Mouse (Mus musculus) CH12.LX (cell line): ENCODE data around the gene Mrtfb. TPM values are rescaled to one million over a fixed set of nuclear protein-coding genes. Genes with fewer than 3 reads are reported as not detected.

Source experiments
- DNase-seq: peaks from one replicate; pipeline ENCODE4 v3.0.0-alpha.2; 2013; ENCODE audit errors: extremely low read depth
- H3K27ac ChIP-seq: 2 replicates; pipeline ENCODE4 v1.5.1; 2012; ENCODE audit warnings: low read depth, mild to moderate bottlenecking, control low read depth, moderate library complexity; ENCODE audit not compliant: insufficient read depth
- H3K27me3 ChIP-seq: replicated peaks from 2 replicates; pipeline ENCODE3; 2012; ENCODE audit warnings: inconsistent platforms
- H3K36me3 ChIP-seq, 2 experiments: replicated peaks in 1 of 2; 2 replicates each; pipeline versions ENCODE3 to v1.6.1; 2012; ENCODE audit warnings: inconsistent platforms in 1 of 2, low read length in 1 of 2, mild to moderate bottlenecking in 1 of 2, mixed read lengths in 1 of 2, moderate library complexity in 1 of 2; ENCODE audit not compliant: control insufficient read depth in 1 of 2, insufficient read depth in 1 of 2
- H3K4me1 ChIP-seq, 2 experiments: 2 replicates each; pipeline ENCODE4 v1.6.1; 2012; ENCODE audit warnings: inconsistent platforms in 1 of 2, moderate library complexity in 1 of 2; ENCODE audit not compliant: insufficient read depth in 2 of 2, control insufficient read depth in 1 of 2
- H3K4me2 ChIP-seq: 2 replicates; pipeline ENCODE4 v1.6.1; 2012; ENCODE audit warnings: low read depth, mild to moderate bottlenecking, control low read depth; ENCODE audit not compliant: poor library complexity, insufficient read depth, severe bottlenecking
- H3K4me3 ChIP-seq, 3 experiments: fragments of 150-350 bp in 1 of 3; sonication (generic) in 1 of 3; replicated peaks in 1 of 3; 2 replicates each; pipeline versions ENCODE3 to v1.5.1; 2011 to 2012; ENCODE audit warnings: low read depth in 2 of 3, low read length in 2 of 3, mild to moderate bottlenecking in 2 of 3, moderate library complexity in 2 of 3, control low read depth in 1 of 3, improper control_type of control experiment in 1 of 3, inconsistent platforms in 1 of 3, mixed read lengths in 1 of 3; ENCODE audit not compliant: poor library complexity in 1 of 3
- H3K79me2 ChIP-seq: replicated peaks from 2 replicates; pipeline ENCODE4 v1.6.1; 2012; ENCODE audit warnings: mild to moderate bottlenecking, moderate library complexity; ENCODE audit not compliant: control insufficient read depth, poor library complexity, insufficient read depth, severe bottlenecking; ENCODE audit errors: extremely low read depth
- H3K9ac ChIP-seq: 2 replicates; pipeline ENCODE4 v1.6.1; 2012; ENCODE audit warnings: low read depth, mild to moderate bottlenecking, control low read depth, moderate library complexity; ENCODE audit not compliant: insufficient read depth
- H3K9me3 ChIP-seq: replicated peaks from 2 replicates; pipeline ENCODE3; 2012; ENCODE audit warnings: low read length, inconsistent platforms, mixed read lengths
- CHD1 ChIP-seq: IDR thresholded peaks from 2 replicates; pipeline ENCODE4 v1.6.1; 2012; ENCODE audit warnings: low read depth, low read length, improper control_type of control experiment, inconsistent platforms
- CTCF ChIP-seq, 2 experiments: IDR thresholded peaks in 1 of 2; conservative IDR thresholded peaks in 1 of 2; 2 replicates each; pipeline ENCODE4 v1.5.1; 2011 to 2012; ENCODE audit warnings: low read depth in 2 of 2, low read length in 2 of 2, improper control_type of control experiment in 1 of 2, inconsistent platforms in 1 of 2, mild to moderate bottlenecking in 1 of 2, moderate library complexity in 1 of 2
- ELF1 ChIP-seq: IDR thresholded peaks from 2 replicates; pipeline ENCODE4 v1.6.1; 2014; ENCODE audit warnings: low read depth, mild to moderate bottlenecking, inconsistent platforms, low read length, improper control_type of control experiment
- EP300 ChIP-seq: IDR thresholded peaks from 2 replicates; pipeline ENCODE4 v1.6.1; 2011; ENCODE audit warnings: low read length, improper control_type of control experiment
- MAX ChIP-seq: IDR thresholded peaks from 2 replicates; pipeline ENCODE4 v1.6.1; 2011; ENCODE audit warnings: low read length, improper control_type of control experiment
- MAZ ChIP-seq: IDR thresholded peaks from 2 replicates; pipeline ENCODE4 v1.6.1; 2012; ENCODE audit warnings: low read depth, mild to moderate bottlenecking, inconsistent platforms, low read length, improper control_type of control experiment, moderate library complexity
- MEF2A ChIP-seq: IDR thresholded peaks from 2 replicates; pipeline ENCODE4 v1.6.1; 2014; ENCODE audit warnings: low read depth, mild to moderate bottlenecking, inconsistent platforms, low read length, improper control_type of control experiment, borderline replicate concordance
- MYC ChIP-seq: IDR thresholded peaks from 2 replicates; pipeline ENCODE4 v1.6.1; 2011; ENCODE audit warnings: low read depth, mild to moderate bottlenecking, improper control_type of control experiment, low read length
- NELFE ChIP-seq: IDR thresholded peaks from 2 replicates; pipeline ENCODE4 v1.6.1; 2011; ENCODE audit warnings: low read depth, low read length, improper control_type of control experiment
- RAD21 ChIP-seq: IDR thresholded peaks from 2 replicates; pipeline ENCODE4 v1.6.1; 2011; ENCODE audit warnings: low read depth, mild to moderate bottlenecking, low read length, improper control_type of control experiment, moderate library complexity
- RCOR1 ChIP-seq: conservative IDR thresholded peaks from 2 replicates; pipeline ENCODE4 v1.6.1; 2012; ENCODE audit warnings: low read depth, mild to moderate bottlenecking, inconsistent platforms, low read length, improper control_type of control experiment
- SIN3A ChIP-seq: IDR thresholded peaks from 2 replicates; pipeline ENCODE4 v1.6.1; 2012; ENCODE audit warnings: low read length, improper control_type of control experiment, inconsistent platforms
- TCF12 ChIP-seq: IDR thresholded peaks from 2 replicates; pipeline ENCODE4 v1.6.1; 2014; ENCODE audit warnings: low read depth, mild to moderate bottlenecking, inconsistent platforms, low read length, improper control_type of control experiment
- ZKSCAN1 ChIP-seq: IDR thresholded peaks from 2 replicates; pipeline ENCODE4 v1.6.1; 2012; ENCODE audit warnings: low read depth, inconsistent platforms, low read length, improper control_type of control experiment, borderline replicate concordance
- ZMIZ1 ChIP-seq: IDR thresholded peaks from 2 replicates; pipeline ENCODE4 v1.6.1; 2012; ENCODE audit warnings: low read depth, mild to moderate bottlenecking, inconsistent platforms, low read length, improper control_type of control experiment
- ZNF384 ChIP-seq: IDR thresholded peaks from 2 replicates; pipeline ENCODE4 v1.6.1; 2012; ENCODE audit warnings: low read depth, low read length, improper control_type of control experiment, inconsistent platforms
- dilution Hi-C: fragments of 300-500 bp; cut with MboI; formaldehyde crosslinking; loops from 2 replicates; pipeline ENCODE4 v1.14.3; 2020; ENCODE audit warnings: low sequenced_read_pairs; ENCODE audit not compliant: extremely low pct_unique_long_range_greater_than_20kb, extremely low pct_ligation_motif_present
- in situ Hi-C: fragments of 300-500 bp; cut with MboI; formaldehyde crosslinking; loops from 3 replicates; pipeline ENCODE4 v1.14.3; 2019; ENCODE audit warnings: low sequenced_read_pairs, low pct_ligation_motif_present, low pct_unique_long_range_greater_than_20kb, mixed read lengths
- polyA plus RNA-seq: library from polyadenylated mRNA; unstranded; fragments of >175 nt; gene quantifications from 2 replicates; pipeline ENCODE4 v1.2.1, GENCODE M21; 2012; ENCODE audit warnings: low read depth; ENCODE audit not compliant: insufficient read length
- total RNA-seq, 2 experiments: library from RNA; depleted of rRNA; stranded (reverse); fragments of 300-350 nt in 1 of 2; fragments of >200 nt in 1 of 2; gene quantifications; 2 replicates each; pipeline ENCODE4 v1.2.3; 2012 to 2014

Gene Mrtfb
- total and polyA plus RNA-seq, 3 experiments: 3.2 to 9.4 (median 4.4) TPM

GRCm38 (mm10) chr16:13404656-13405055 lies 148.4 kb downstream of the Mrtfb start:
- dilution Hi-C loops: no loop called here
- Histone ChIP-seq H3K4me3 (no peak overlapping the region), H3K4me1 (no peaks in the 10 kb centered on the region), H3K79me2 (no peaks in the 10 kb centered on the region), H3K27me3 (no peaks in the 10 kb centered on the region), H3K9me3 (no peaks in the 10 kb centered on the region), H3K36me3 (peaks cover 37 to 85% of the 10 kb centered on the region in 2 experiments), H3K9ac (no peak overlapping the region), H3K4me2 (no peak overlapping the region), H3K27ac (no peak overlapping the region)
- TF ChIP-seq SIN3A (no peak), CTCF (conservative IDR thresholded peaks at IDR 0.05 in 1 of 2, IDR thresholded peaks at IDR 0.05 in 1 of 2; ENCODE audit: low read depth in 2 of 2, low read length in 2 of 2) (no peak), MEF2A (no peak), RAD21 (no peak), MYC (no peak), MAX (no peak)
- in situ Hi-C loops: loop anchor here (10.0 kb wide), 2 partner anchors 260 to 290 kb away; no protein-coding TSS in a partner anchor
- DNase-seq: no peak

GRCm38 (mm10) chr16:13405403-13405802 lies 149.1 kb downstream of the Mrtfb start:
- no peaks in the 10 kb centered on the region for H3K4me1 ChIP-seq
- H3K4me3 ChIP-seq: no peak overlapping the region
- dilution Hi-C loops (no loop called here), in situ Hi-C loops (loop anchor here (10.0 kb wide), 2 partner anchors 261 to 291 kb away; no protein-coding TSS in a partner anchor)
- no peak for DNase-seq
- TF ChIP-seq ZMIZ1 (no peak), CHD1 (no peak), ZNF384 (no peak), RCOR1 (no peak), TCF12 (no peak), CTCF (conservative IDR thresholded peaks at IDR 0.05 in 1 of 2, IDR thresholded peaks at IDR 0.05 in 1 of 2; ENCODE audit: low read depth in 2 of 2, low read length in 2 of 2) (no peak), NELFE (no peak), MAZ (no peak), ZKSCAN1 (no peak), ELF1 (no peak), EP300 (no peak), MYC (no peak)
- H3K27me3 ChIP-seq: no peaks in the 10 kb centered on the region
- no peak overlapping the region for H3K27ac ChIP-seq
- H3K36me3 ChIP-seq: peaks cover 32 to 80% of the 10 kb centered on the region in 2 experiments
- H3K9me3 ChIP-seq: no peaks in the 10 kb centered on the region
- H3K9ac ChIP-seq: no peak overlapping the region
- H3K79me2 ChIP-seq: no peaks in the 10 kb centered on the region
- no peak overlapping the region for H3K4me2 ChIP-seq
